Mouse (Mus musculus) cortical plate, adult 2 months (tissue): Measurements from ENCODE around the gene Ghdc. TPM values are rescaled to one million over a fixed set of nuclear protein-coding genes. Genes with fewer than 3 reads are reported as not detected.

Source experiments
- H3K27ac ChIP-seq: fragments of 200-500 bp; 2 replicates; pipeline ENCODE4 v1.5.1; 2012; ENCODE audit warnings: low read length, control low read depth, inconsistent platforms; ENCODE audit not compliant: insufficient read depth
- H3K4me1 ChIP-seq: fragments of 200-500 bp; 2 replicates; pipeline ENCODE4 v1.6.1; 2011; ENCODE audit warnings: low read length; ENCODE audit not compliant: control insufficient read depth, insufficient read depth
- H3K4me3 ChIP-seq: fragments of 200-500 bp; 2 replicates; pipeline ENCODE4 v1.5.1; 2011; ENCODE audit warnings: mild to moderate bottlenecking, low read length, control low read depth; ENCODE audit not compliant: insufficient read depth
- CTCF ChIP-seq: fragments of 200-500 bp; IDR thresholded peaks from 2 replicates; pipeline ENCODE4 v1.5.1; 2011; ENCODE audit warnings: mild to moderate bottlenecking, control low read depth, low read length; ENCODE audit not compliant: insufficient read depth; ENCODE audit errors: extremely low read depth
- POLR2A ChIP-seq: fragments of 200-500 bp; IDR thresholded peaks from 2 replicates; pipeline ENCODE4 v1.6.1; 2011; ENCODE audit warnings: mild to moderate bottlenecking, low read length, control low read depth; ENCODE audit not compliant: insufficient read depth; ENCODE audit errors: extremely low read depth
- polyA plus RNA-seq: library from polyadenylated mRNA; depleted of rRNA; stranded (reverse); fragments of >200 nt; gene quantifications from 2 replicates; pipeline ENCODE4 v1.2.3, GENCODE M21; 2012

The Ghdc gene
- polyA plus RNA-seq, 1 experiment = 7.5 TPM

DNA sequence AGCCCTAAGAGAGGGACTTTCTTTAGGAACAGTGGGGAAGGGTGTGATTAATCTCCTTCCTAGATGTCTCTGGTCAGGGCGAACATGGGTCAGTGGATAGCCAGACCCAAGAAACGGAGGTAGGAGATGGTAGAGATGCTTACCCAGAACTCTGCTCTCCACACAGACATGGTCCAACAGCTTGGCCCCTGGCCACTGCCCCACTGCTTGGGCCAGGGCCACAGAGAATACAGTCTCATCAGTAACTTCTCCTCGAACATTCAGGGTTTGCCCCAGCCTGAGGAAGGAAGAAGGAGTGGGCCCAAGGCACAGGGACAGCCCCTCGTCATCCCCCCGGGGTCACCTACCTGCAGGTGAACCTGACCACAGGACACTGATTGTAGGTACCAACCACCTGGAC lies 2.9 kb downstream of the Ghdc start:
- Histone ChIP-seq H3K4me1 (no peaks in the 10 kb centered on the region), H3K27ac (no peak overlapping the region), H3K4me3 (no peak overlapping the region)
- TF ChIP-seq POLR2A (no peak), CTCF (no peak)

DNA sequence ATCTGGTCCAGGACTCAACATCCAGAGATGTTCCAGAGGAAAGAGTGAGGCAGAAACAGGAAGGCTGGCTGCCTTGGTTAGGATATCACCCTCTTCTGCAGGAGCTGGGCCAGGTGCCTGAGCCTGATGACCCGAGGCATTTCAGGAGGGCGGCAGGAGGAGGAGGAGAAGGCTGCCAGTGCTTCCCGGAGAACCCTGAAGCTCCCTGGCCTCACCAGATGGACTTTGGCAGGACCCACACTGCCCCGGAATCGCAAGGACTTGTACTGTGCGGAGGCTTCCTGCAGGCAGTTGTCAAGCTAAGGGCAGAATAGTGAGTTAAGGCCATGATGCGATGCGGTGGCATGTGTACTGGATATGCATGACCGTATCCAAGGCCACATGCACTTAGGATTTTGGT lies 4.0 kb downstream of the Ghdc start:
- no peak overlapping the region for H3K27ac ChIP-seq

DNA sequence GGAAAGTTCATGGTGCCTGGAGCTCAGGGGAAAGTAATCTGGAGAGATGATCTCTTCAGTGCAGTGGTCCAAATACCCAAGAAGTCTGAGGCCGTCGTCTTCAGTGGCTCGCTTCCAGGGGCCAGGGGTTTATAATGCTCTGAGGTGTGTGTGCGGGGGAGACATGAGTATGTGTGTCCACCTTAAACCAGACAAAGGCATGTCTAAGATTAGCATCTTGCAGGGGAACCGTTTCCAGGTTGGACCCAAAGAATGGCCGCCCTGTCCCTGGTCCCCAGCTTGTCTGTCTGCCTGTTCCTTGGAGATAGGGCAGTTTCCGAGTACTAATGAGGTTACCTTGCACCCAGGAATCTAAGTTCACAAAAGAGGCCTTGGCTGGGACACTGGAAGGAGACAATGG lies 7.9 kb downstream of the Ghdc start, which contains the start of gene Hcrt:
Gene Hcrt, minus strand, starts transcription at position 101 of the 400 bp plus-strand sequence.
- TF ChIP-seq CTCF (no peak), POLR2A (no peak)
- H3K27ac ChIP-seq = 0 out of 2 replicates have a peak within 1 kb of the TSS, but pooled peaks have one; percentile 13
- H3K4me3 ChIP-seq = peak within 1 kb of the TSS; percentile 31
- H3K4me1 ChIP-seq = peaks cover 3% of the 10 kb centered on the region; the same call in 1 of the 2 replicates

More for the DNA sequence above, 4.0 kb downstream of the Ghdc start:
- TF ChIP-seq POLR2A (no peak), CTCF (no peak)
- no peak overlapping the region for H3K4me3 ChIP-seq
- peaks cover 3% of the 10 kb centered on the region; the same call in 1 of the 2 replicates for H3K4me1 ChIP-seq

DNA sequence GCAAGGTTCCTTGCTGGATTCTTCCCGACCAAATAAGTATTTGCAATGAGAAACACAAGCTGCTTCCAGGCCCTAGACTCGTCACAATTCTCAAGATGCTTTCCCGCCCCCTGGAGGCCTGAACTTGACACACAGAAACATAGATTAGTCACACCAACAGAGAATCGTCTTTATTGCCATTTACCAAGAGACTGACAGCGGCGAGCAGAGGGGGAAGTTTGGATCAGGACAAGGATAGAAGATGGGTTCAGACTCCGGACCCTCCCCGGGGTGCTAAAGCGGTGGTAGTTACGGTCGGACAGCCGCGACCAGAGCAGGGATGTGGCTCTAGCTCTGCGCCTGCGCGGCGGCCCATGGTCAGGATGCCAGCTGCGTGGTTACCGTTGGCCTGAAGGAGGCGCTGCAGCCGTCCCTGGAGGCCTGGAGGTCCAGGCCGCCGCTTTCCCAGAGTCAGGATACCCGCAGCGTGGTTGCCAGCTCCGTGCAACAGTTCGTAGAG lies 9.2 kb downstream of the Ghdc start:
- Histone ChIP-seq H3K27ac (0 out of 2 replicates have a peak overlapping the region, but pooled peaks have one; percentile 13), H3K4me1 (peaks cover 3% of the 10 kb centered on the region; the same call in 1 of the 2 replicates), H3K4me3 (peak overlapping the region; percentile 31)
- 0 out of 2 replicates have a peak, but pooled peaks have one; percentile 64 for TF ChIP-seq POLR2A
- TF ChIP-seq CTCF = peak; percentile 66

DNA sequence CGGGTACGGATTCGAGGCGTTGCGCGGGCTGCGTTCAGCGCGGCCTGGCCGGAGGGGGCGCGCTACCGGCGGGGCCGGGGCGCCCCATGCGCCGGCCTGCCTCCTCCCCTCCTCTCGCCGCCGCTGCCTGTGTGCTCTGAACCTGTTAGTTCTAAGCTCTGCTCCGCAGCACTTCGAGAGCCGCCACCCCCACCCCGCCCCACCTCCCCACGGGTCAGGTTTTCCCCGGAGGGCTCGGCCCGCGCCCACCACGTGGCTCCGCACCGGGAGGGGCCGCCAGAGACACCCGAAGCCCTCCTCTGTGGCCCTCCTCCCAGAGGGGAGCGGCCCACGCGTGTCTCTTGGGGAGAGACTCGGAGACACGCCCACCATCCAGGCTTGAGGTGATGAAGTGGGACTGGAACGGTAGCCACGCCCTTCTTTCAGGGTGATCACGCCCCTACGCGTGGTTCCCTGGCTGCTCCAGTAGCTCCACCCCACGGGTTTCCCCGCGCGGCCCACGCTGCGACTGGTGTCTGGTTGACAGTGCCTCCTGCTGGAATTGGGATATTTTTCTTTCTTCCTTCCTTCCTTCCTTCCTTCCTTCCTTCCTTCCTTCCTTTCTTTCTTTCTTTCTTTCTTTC lies 11.0 kb downstream of the Ghdc start, which contains the start of gene Kcnh4:
Gene Kcnh4, minus strand, starts transcription at position 332 of the 623 bp plus-strand sequence.
- Histone ChIP-seq H3K27ac (peak within 1 kb of the TSS; percentile 85), H3K4me3 (peak within 1 kb of the TSS; percentile 66), H3K4me1 (peaks cover 7% of the 10 kb centered on the region; the same call in 1 of the 2 replicates)
- peak; percentile 16; the same call in 1 of the 2 replicates for TF ChIP-seq POLR2A
- TF ChIP-seq CTCF = peak; percentile 40

DNA sequence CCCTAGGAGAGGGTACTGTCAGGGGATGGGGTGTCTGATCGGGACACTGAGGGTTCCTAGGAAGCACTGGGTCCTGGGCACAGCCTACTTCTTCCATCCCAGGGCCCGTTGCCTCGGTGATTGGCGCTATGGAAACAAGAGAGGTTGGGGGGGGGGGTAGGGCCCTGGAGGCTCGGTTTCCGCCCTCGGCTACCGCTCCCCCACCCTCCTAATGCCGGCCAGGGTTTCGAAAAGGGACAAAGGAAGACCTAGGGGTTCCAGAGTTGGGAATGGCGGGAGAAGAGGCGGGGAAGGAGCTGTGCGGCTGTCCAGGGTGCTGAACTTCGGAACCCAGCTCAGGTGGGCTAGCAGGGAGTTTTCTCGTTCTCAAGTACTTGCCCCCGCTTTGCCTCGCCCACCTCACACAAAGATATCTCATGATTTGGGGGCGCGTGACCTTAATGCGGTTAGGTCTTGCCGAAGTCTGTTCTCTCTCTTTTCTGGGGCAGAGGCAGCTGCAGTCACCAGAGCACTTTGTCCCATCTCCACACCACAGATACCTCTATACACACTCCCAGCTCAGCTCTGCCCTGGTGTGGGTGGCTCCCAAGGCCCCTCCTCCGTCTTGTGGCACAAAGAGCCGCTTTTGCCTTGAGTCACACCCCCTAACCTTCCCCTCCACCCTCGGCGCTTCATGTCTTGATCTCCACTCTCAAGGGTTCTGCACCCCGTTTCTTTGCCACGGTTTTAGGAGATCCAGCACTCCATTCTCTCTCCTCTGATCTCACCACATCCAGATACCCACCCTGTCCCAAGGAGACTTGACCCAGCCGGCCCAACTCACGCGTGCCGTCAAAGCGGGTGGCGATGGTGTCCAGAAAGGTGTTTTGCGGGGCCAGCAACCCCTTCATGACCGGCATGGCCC lies 11.8 kb downstream of the Ghdc start:
- peaks cover 7% of the 10 kb centered on the region; the same call in 1 of the 2 replicates for H3K4me1 ChIP-seq
- H3K27ac ChIP-seq = peak overlapping the region; percentile 85
- H3K4me3 ChIP-seq = peak overlapping the region; percentile 66
- TF ChIP-seq CTCF (no peak), POLR2A (peak; percentile 22; the same call in 1 of the 2 replicates)

DNA sequence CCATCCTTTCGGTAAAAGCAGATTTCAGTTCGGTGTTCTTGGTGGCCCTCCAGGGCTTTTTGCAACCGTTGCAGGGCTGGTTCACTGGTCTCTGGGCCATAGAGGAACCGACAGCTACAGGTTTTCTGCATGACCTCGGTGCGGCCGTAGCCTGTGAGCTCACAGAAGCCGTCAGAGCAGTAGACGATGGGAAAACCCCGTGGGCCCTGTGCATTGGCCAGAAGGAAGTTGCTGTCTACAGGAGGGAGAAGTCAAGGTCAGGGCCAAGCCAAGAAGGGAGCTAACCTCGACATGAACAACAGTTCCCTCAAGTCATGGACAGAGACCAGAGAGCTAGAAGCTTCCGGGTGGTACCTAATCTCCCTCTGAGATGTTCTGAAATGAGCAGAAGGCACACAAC lies 13.2 kb downstream of the Ghdc start:
- peaks cover 14% of the 10 kb centered on the region; the same call in 1 of the 2 replicates for H3K4me1 ChIP-seq
- H3K27ac ChIP-seq = no peak overlapping the region
- no peak for TF ChIP-seq CTCF
- TF ChIP-seq POLR2A = no peak
- no peak overlapping the region for H3K4me3 ChIP-seq

DNA sequence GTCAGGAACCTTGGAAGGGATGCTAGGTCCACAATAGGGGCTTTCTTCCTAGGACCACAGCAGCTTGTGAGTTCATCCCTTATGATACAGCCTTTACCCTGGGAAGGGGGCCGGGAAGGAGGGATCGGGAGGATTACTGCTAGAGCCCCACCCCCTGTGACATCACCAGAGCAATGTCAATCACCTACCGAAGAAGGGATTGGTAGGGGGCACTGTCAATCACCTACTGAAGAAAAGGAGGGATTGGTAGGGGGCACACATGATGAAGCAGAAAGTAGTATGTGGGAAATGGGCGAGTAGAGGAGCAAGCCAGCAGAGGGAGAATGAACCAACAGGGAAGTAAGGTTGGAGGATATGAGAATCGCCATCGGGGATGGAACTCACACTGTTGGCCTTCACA lies 14.3 kb downstream of the Ghdc start:
- peaks cover 11% of the 10 kb centered on the region; the same call in 1 of the 2 replicates for H3K4me1 ChIP-seq
- TF ChIP-seq CTCF = no peak
- TF ChIP-seq POLR2A = no peak
- no peak overlapping the region for H3K4me3 ChIP-seq
- no peak overlapping the region for H3K27ac ChIP-seq

DNA sequence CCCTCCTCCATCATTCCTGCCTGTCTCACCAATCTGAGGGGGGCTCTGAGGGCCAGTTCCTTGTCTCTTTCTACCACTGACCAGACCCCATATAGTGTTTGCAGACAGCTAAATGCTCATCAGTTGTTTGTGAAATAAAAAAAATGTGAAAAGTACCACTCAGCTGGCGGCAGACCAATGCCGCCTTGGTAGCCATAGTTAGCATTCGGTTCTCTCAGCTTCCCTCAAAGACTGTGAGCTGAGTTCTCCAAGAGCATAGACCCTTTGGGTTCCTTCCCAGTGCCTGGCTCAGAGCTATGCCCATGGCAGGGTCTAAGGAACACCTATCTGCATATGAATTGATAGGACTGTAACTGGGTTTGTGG lies 16.1 kb downstream of the Ghdc start:
- Histone ChIP-seq H3K27ac (peak overlapping the region; percentile 85), H3K4me1 (peaks cover 11% of the 10 kb centered on the region; the same call in 1 of the 2 replicates), H3K4me3 (no peak overlapping the region)
- TF ChIP-seq CTCF = no peak
